Mouse (Mus musculus) gastrocnemius, postnatal 36 days (tissue): ENCODE measurements around the gene Gm6034. TPM values are rescaled to one million over a fixed set of nuclear protein-coding genes. Genes with fewer than 3 reads are reported as not detected.
A peak's percentile ranks its signal among the peaks of the same experiment; 100 is the strongest.
"Not testable (repeated sequence)": the region's sequence is repeated elsewhere in the genome, so short reads cannot be mapped to it uniquely, and the experiment has no call there.

Experiments
- DNase-seq, 2 experiments: peaks; one replicate each; pipeline ENCODE4 v3.0.0; 2022
- intact Hi-C: fragments of 180-260 bp; cut with DNase I; formaldehyde crosslinking; loops from one replicate; pipeline ENCODE4 v1.15.1; 2025
- long read RNA-seq, 2 experiments: library from polyadenylated mRNA; stranded (forward); transcript quantifications; one replicate each; pipeline ENCODE4 v2.0.0; 2021
- total RNA-seq, 2 experiments: library from RNA; stranded (reverse); gene quantifications; 2 replicates each; pipeline ENCODE4 v1.2.3; 2021

Gm6034 gene
- not detected for total RNA-seq
- long read RNA-seq, experiment 1, partial matches to known transcripts: 0 of 1 reads
- long read RNA-seq, experiment 1, other reads (novel, unspliced or antisense): 1 of 1 reads
- long read RNA-seq, experiment 2: 0 reads

DNA sequence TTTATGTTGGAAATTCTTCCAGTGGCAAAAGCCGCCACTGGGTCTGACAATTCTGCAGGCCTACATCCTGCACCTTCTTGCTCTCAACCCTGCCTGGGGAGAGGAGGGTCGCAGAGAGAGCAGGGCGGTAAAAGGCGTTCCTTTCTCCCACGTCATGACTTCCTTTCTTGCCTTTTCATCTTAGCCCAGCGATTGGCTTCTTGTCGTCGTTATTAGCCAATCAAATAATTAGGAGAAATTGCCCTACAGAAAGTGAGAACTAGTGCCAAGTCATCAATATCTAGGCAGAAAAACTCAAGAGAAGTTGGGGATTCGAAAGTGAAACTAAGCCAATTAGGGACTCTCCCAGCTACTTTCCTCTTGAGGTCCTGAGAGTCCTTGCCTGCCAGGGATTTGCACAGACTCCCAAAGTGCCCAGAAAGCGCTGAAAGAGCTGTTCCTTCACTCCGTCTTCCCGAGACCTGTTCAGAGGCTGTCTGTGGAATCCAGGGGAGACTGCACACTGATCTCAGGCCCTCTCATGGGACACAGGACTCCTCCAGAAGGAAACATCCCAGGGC lies at the start of gene Gm6034, which contains the start of gene H2-T22:
Gene Gm6034, plus strand, starts transcription at position 352 of the 560 bp plus-strand sequence.
Gene H2-T22, minus strand, starts transcription at position 138 of the 560 bp plus-strand sequence.
- intact Hi-C loops: not testable (repeated sequence)

GRCm38 (mm10) chr17:35993675-35994074 lies 49.1 kb upstream of the Gm6034 start:
- DNase-seq: peak; percentile 64 to 68
- intact Hi-C loops: loop anchor here (2.0 kb wide), 1 partner anchor 55 kb away; no protein-coding TSS in a partner anchor

More for the DNA sequence above, at the start of gene Gm6034, which contains the start of gene H2-T22:
- peak in 1 of 2 experiments; percentile 48 for DNase-seq

- intact Hi-C loops: no loop called here
- DNase-seq: peak; percentile 63 to 74
Measured at GRCm38 (mm10) chr17:35994175-35994878, 48.4 kb upstream of the Gm6034 start.

DNA sequence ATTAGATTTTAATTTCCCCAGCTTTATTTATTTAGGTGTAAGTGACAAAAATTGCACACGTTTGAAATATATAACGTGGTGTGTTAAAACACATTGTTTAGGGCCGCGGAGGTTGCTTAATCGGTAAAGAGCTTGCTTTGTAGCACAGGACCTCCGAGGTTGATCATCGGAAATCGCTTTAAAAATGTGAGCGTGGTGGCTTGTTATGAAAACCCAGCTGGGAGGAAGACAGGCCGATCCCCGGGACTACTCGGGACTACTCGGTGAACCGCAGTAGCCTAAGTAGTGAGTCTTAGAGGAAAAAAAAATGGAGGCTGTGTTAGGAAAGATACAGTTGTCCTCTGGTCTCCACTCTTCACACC lies 47.9 kb upstream of the Gm6034 start:
- intact Hi-C loops: loop anchor here (5.0 kb wide), 1 partner anchor 122 kb away; no protein-coding TSS in a partner anchor
- no peak for DNase-seq

DNA sequence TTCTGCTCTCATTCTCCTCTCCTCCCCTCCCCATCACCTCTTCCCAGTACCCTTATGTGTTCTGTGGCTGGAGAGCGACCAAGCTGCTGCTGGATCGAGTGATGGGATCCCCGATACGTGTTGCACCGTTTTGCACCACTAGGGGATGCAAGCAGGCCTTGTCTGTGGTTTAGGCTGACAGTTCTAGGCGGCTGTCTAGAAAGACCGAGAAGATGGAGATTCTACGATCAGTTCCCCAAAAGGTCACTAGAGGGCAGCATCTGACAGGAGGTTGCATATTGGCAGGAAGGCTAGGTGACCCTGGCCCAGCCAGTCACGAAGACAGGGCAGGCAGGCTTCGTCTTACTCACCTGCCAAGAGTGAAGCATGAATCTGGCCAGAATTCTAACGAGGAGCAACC lies 45.8 kb upstream of the Gm6034 start:
- peak; percentile 84 to 94 for DNase-seq
- intact Hi-C loops: loop anchor here (1.0 to 5.0 kb wide), 2 partner anchors 40 to 120 kb away; no protein-coding TSS in a partner anchor

GRCm38 (mm10) chr17:35997713-35998510 lies 44.8 kb upstream of the Gm6034 start:
- DNase-seq: no peak
- intact Hi-C loops: loop anchor here (1.0 to 5.0 kb wide), 2 partner anchors 39 to 119 kb away; no protein-coding TSS in a partner anchor

- no peak for DNase-seq
- intact Hi-C loops: loop anchor here (5.0 kb wide), 1 partner anchor 119 kb away; no protein-coding TSS in a partner anchor
Measured at GRCm38 (mm10) chr17:35998545-35999305, 44.0 kb upstream of the Gm6034 start.

DNA sequence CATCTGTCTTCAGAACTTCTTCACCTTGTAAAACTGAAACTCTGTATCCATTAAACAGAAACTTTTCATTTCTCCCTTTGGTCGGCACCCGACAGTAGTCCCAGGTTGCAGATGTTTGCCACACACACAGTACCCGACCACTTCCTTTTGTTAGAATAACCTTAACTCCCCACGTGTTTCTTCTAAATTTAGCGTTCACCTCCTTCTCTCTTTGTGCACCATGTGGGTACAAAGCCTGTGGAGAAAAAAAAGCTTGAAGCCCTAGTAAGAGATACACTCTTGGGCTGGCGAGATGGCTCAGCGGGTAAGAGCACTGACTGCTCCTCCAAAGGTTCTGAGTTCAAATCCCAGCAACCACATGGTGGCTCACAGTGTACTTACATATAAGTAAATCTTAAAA lies 43.4 kb upstream of the Gm6034 start:
- intact Hi-C loops: loop anchor here (5.0 kb wide), 1 partner anchor 118 kb away; no protein-coding TSS in a partner anchor

GRCm38 (mm10) chr17:36000349-36000748 lies 42.4 kb upstream of the Gm6034 start:
- intact Hi-C loops: no loop called here
- no peak for DNase-seq

More for the DNA sequence above, 43.4 kb upstream of the Gm6034 start:
- no peak for DNase-seq

DNA sequence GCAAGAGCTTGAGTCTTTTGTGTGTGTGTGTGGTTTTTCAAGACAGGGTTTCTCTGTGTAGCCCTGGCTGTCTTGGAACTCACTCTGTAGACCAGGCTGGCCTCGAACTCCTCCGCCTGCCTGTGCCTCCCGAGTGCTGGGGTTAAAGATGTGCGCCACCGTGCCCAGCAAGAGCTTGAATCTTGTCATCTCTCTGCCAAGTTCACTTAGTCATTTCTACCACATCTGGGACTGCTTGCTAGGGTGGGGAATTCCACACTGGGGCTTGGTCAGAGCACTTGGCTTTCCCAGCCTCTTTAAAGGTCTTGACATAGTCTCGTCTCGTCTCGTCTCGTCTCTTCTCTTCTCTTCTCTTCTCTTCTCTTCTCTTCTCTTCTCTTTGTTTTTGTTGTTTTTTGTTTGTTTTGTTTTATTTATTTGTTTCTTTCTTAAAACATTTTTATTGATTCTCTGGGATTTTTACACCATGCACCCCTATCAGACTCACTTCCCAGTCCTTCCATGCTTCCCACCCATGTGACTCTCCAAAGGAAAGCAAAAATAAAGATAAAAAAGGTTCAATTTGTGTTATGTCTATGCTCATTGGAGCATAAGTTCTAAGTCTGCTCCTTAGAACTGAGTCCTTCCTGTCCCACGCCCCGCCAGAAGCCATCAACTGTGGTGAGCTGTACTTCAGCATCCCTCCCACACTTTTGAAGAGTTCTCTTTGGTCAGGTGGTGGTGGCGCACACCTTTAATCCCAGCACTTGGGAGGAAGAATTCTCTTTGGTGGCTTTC lies 41.5 kb upstream of the Gm6034 start:
- intact Hi-C loops: no loop called here
- no peak for DNase-seq

GRCm38 (mm10) chr17:36001966-36002365 lies 40.8 kb upstream of the Gm6034 start:
- no peak for DNase-seq
- intact Hi-C loops: no loop called here

GRCm38 (mm10) chr17:36003331-36003730 lies 39.4 kb upstream of the Gm6034 start:
- DNase-seq: no peak
- intact Hi-C loops: no loop called here

DNA sequence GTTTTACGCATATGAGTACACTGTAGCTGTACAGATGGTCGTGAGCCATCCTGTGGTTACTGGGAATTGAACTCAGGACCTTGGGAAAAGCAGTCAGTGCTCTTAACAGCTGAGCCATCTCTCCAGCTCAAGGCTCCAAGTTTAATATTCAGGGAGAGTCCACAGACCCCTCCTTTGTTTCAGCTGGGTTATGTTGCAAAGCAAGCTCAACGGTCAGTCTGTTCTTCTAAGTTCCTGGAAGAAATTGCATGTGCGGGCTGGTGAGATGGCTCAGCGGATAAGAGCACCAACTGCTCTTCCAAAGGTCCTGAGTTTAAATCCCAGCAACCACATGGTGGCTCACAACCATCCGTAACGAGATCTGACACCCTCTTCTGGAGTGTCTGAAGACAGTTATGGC lies 38.4 kb upstream of the Gm6034 start:
- intact Hi-C loops: not testable (repeated sequence)

DNA sequence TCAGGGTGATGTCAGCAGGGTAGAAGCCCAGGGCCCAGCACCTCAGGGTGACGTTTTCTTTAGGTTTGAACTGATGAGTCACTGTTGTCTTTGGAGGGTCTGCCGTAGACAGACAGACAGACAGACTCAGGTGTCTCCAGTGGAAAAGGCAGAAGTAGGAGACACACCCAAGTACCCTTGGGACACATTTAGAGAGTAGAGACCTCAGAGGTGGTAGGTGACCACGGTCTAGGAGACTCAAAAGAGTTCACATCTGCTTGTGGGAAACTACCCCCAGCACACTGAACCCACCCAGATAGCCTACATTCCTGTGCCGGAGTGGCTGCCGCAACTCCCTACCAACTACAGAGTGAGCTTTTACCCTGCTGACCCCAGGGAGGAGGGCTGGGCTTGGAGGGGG lies 27.8 kb upstream of the Gm6034 start:
- intact Hi-C loops: no loop called here
- DNase-seq: no peak

More for the DNA sequence above, 38.4 kb upstream of the Gm6034 start:
- not testable (repeated sequence) for DNase-seq

GRCm38 (mm10) chr17:36017046-36017445 lies 25.7 kb upstream of the Gm6034 start:
- intact Hi-C loops: no loop called here

GRCm38 (mm10) chr17:36018979-36019378 lies 23.8 kb upstream of the Gm6034 start:
- no peak for DNase-seq
- intact Hi-C loops: loop anchor here (1.0 kb wide), 1 partner anchor 10 kb away; no protein-coding TSS in a partner anchor

More at GRCm38 (mm10) chr17:36017046-36017445, 25.7 kb upstream of the Gm6034 start:
- no peak for DNase-seq

- no peak for DNase-seq
- intact Hi-C loops: loop anchor here (1.0 kb wide), 1 partner anchor 10 kb away; no protein-coding TSS in a partner anchor
Measured at GRCm38 (mm10) chr17:36019519-36019918, 23.2 kb upstream of the Gm6034 start.

DNA sequence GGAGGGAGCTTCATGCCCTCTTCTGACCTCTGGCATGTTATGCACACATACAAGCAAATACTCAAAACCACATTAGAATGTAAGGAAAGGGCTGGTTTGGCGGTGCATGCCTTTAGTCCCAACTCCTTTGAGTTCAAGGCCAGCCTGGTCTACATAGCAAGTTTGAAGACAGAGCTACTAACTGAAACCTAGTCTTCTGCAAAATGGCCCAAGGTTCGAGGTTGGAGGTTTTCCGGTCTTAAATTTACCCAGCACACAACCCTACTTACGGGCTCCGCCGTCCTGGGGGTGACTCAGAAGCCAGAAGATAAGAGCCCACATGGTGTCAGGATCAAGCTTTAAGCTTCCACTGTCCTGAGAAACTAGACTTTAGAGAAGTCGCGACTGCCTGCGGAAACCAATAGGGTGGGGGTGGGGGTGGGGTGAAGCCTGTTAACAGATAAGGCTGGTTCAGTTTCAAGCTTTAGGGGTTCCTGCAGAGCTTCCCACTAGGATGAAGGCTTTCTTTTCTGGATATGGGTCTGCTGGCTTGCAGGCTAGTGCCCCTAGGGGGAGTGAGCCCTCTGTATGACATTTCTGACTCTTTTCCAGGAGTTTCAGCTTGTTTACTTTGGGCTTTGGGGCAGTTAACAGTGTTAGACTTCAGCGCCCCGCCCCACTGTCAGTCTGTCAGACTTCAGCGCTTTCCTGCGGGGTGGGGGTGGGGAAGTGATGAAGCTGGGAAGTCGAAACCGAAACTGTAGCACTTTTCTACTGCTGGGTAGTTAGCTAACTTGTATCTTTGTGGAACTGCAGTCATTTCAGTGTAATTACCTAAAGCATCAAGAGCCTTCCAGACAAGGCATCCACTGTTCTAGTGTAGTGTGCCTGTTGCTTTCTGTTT lies 22.3 kb upstream of the Gm6034 start, which contains the start of gene H2-T24:
Gene H2-T24, minus strand, starts transcription at position 370 of the 883 bp plus-strand sequence.
- intact Hi-C loops: no loop called here
- DNase-seq: peak in 1 of 2 experiments; percentile 71
